Mouse (Mus musculus) bone marrow, adult 2 months (tissue): ENCODE data around the gene Vmn1r44.

ENCODE experiments used
- CTCF ChIP-seq: fragments of 200-500 bp; IDR thresholded peaks from 2 replicates; pipeline ENCODE4 v1.5.1; 2011; ENCODE audit warnings: low read length, control low read depth; ENCODE audit not compliant: control insufficient read depth, insufficient read depth
- POLR2A ChIP-seq: fragments of 200-500 bp; IDR thresholded peaks from 2 replicates; pipeline ENCODE4 v1.6.1; 2011; ENCODE audit warnings: low read depth, mild to moderate bottlenecking, control low read depth, low read length, borderline replicate concordance; ENCODE audit not compliant: control insufficient read depth

DNA sequence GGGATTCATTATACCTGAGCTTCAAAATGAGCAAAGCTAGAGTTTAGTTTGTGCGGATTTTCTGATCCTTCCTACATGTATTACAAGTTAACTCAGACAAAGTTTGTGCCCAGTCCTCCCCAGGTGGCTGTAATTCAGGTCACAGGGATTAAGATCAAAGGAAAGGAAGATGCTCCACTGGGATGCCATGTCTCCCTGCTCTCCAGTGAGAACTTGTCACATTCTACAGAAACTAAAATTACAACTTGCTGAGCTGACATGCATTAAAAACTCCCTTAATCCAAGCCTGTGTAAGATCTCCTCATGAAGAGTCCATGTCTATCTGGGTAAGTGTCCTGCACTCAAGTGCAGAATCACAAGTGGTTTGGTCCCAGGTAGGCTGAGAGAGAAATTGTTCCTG lies at the start of gene Vmn1r44:
- TF ChIP-seq CTCF: no peak
- TF ChIP-seq POLR2A: no peak
